Mouse (Mus musculus) layer of hippocampus, adult 9-10 months (tissue): ENCODE results near the gene 1700030K09Rik.

Experiments
- DNase-seq: peaks from one replicate; pipeline ENCODE4 v3.0.0; 2022; ENCODE audit warnings: low spot score

The 1700030K09Rik gene

DNA sequence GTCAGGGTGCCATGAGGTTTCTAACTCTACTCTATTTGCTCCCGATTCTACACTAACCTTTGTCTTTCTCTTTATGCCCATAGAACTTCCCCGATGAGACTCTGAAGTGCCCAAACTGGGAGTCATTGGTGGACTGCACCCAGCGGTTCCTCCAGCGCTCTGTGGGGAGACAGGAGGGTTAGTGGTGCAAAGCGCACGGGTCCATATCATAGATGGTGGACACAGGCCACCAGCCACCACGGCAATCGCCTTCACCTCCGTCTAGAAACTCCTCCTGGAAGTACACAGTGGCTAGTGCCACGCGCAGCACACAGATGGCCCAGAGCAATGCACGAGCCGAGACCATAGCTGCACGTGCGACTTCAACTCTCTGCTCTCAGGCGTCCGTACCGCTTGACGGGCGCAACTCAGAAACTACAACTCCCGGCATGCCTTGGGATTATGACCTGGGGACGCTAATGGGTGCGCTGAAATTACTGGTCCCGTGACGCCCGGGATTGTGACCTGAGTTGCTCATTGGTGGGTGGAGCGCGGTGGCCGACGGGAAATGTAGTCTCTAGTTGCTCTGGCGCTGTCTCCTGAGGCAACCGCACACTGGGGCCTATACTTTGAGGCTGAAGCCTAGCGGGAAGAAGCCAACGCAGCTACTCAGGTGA is at the start of gene 1700030K09Rik, which contains the start of gene Calr3:
Gene 1700030K09Rik, plus strand, starts transcription at position 543 of the 656 bp plus-strand sequence.
Gene Calr3, minus strand, starts transcription at position 533 of the 656 bp plus-strand sequence.
- peak; percentile 99 for DNase-seq

DNA sequence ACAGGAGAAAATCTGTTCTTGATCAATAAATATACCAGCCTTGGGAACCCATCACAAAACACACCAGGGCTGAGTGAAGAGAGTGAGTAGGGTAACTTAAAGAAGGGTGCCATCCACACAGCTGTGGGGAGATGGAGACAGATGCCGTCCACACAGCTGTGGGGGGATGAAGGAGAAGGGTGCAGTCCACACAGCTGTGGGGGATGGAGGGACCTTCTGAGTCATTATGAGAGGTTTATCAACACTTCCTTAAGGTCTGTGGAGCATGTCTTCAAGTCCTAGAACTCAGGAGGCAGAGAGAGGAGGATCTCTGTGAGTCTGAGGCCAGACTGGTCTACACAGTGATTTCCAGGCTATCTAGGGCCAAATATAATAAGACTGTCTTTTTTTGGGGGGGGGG is 42.3 kb upstream of the 1700030K09Rik start:
- no peak for DNase-seq

DNA sequence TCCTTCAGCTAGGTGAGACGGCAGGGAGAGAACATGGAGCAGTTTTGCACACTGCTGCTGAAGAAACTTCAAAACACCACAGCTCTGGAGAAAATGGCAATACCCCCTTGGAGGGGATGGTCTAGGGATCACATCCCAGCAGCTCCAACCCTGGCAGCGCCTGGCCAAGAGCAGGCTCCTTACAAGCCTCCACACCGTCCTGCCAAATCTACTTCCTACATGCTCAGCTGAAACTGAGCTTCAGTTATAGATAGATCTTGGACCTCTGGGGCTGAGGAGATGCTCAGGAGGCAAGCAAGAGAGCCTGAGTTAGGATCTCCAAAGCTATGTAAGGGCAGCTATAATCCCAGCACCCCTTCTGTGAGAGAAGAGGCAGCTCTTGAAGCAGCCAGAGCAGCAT is 40.7 kb upstream of the 1700030K09Rik start:
- DNase-seq, result no peak

DNA sequence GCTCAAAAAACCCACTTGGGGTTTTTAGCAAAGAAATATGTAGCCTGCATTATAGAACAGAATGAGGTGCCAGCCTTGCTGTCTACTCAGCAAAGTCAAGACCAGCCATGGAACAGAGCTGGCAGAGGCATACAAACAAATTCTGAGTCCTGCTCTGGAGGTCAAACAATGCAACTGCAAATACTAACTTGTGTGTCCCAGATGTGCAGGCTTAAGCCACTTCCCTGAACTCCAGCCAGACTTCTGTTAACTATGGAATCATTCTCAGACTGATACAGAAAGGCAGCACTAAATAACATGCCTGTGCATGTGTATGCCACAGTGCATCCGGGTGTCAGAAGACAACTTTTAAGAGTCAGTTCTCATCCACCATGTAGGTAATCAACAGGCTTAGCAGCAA is 35.8 kb upstream of the 1700030K09Rik start:
- DNase-seq, result no peak

DNA sequence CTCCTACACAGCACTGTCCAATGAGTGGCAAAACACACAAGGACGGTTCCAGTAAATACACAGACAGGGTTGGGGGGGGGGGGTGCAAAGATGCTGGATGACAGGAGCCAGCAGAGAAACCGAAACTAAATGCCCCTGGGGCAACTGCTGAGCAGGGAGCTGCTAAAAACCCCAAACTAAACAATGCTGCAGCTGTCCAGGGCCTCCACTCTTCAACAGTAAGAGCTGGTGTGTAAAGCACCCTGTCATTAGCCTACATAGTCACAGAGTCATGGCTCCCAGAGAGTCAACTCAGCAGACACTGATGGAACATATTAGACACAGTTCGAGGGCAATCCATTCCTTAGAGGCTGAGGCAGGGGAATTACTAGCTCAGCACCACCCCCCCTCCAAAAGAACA is 34.2 kb upstream of the 1700030K09Rik start:
- no peak for DNase-seq

DNA sequence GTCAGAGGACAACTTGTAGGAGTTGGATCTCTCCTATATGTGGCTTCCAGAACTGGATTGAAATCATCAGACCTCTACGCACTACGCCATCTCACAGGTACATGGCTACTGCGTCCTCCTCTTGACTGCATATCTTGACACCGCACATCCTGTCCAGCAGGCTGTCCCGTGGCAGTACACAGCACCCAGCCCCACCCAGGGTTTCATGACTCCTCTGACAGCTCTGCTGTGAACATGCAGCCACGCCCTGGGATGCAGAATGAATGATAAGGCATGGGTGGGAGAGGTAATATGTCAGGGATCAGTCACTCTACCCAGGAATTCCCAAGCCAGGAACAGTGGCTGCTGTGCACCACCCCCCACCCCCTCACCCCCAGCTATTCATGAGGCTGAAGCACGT is 29.8 kb upstream of the 1700030K09Rik start:
- no peak for DNase-seq

DNA sequence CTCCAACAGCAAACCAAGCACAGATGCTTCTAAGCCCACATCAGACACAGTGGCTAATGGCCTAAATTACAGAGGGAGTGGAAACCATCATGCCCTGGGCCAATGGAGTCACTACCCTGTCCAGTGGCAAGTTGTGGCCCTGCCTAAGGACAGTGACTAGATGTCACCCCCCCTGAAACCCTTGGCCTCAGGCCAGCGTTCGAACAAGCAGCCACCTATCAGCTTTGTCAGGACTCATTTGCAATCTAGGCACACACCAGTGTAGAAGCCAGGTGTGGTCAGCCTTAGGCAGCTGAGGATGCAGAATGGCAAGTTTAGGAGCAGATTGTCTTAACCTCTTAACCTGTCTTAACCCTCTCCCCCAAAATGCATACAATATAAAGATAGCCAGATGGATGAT is 28.4 kb upstream of the 1700030K09Rik start:
- no peak for DNase-seq

DNA sequence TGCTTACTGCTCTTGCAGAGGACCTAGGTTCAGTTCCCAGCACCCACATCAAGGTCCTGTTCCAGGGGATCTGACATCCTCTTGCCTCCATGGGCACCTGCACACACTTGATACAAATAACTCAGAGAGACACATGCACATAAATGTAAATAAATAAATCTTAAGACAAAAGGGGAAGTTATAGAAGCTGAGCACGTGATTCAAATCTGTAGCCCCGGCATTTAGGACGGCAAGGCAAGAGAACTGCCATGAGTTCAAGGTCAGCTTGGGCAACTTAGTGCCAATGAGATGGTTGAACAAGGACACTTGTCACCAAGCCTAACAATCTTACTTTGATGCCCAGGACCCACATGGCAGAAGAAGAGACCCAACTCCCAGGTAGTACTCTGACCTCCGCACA is 25.6 kb upstream of the 1700030K09Rik start:
- no peak for DNase-seq

DNA sequence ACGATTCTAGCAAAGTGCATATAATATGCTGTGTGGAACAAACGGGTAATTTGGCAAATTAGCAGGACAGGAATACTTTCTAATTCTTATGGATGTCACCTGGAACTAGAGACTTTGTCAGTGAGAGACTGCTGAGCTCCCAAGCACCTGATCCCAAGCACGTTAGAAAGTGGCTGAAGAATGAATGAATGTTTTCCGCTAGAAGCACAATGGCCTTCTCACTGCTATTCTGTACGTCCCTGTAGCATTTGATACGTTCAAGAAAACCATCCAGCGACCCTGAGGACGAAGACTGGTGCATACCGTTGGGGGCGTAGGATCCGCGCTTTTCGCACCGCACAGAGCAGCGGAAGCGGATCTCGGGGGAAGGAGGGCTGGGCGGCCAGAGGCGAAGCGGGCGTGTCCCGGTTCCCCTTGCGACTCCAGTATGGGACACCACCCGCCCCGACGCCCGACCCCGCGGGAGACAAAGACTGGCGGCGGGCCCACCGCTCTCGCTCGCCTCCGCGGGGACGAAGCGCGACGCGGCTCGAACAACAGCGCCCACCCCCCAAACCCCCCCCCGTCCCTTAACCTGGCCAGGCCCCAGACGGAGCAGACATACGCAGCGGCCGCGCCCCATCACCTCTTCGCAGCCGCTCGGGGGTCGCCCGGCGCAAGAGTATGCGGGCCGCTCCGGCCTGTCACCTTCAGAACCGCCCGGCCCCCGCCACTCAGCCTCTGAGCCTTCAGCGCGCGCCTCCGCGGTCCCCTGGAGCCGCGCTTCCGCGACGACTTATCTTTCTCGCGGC is 22.9 kb upstream of the 1700030K09Rik start:
- DNase-seq, result no peak

DNA sequence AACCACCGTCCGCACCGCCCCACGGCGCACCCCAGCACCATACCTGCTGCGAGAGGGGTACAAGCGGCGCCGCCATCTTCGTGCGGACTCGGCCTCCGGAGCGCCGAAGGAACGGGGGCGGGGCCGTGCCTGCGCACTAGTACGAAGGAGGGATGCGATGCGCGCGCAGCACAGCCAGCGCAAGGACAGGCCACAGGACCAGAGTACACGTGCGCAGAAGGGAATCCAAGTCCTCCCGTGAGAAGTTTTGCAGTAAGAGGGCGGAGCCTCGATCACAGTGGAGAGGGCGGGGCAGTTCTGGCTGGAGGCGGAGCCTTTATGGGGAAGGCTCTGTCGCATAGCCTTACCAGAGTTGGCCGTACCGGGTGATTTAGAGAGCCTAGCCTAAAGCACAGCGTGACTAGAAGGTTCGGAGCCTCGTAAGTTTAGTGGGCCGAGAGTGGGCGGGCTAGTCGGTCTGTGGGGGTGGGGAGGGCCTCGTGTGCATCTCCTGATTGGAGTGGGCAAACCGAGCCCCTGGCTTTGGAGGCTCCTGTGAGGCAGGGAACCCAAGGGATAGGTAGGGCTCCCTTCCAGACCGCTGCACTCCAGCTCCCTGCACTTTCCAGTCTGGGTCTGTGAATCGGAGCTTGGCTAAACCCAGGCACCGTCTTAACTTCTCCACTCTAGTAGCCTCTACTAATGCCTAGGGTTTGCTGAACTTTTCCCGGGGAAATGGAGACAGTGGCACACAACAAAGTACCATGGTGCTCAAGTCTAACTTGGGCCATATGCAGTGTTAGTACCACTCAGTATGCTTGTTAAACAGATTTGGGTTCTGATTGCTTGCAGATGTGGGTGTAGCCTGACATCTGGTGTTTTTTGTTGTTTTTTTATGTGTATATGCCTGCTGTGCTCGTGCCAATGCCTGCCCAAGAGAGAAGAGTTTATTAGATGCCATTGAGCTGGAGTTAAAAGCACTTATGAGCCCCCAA is 22.0 kb upstream of the 1700030K09Rik start, which contains the start of gene Eps15l1:
Gene Eps15l1, minus strand, starts transcription at position 99 of the 974 bp plus-strand sequence.
- peak; percentile 98 for DNase-seq

DNA sequence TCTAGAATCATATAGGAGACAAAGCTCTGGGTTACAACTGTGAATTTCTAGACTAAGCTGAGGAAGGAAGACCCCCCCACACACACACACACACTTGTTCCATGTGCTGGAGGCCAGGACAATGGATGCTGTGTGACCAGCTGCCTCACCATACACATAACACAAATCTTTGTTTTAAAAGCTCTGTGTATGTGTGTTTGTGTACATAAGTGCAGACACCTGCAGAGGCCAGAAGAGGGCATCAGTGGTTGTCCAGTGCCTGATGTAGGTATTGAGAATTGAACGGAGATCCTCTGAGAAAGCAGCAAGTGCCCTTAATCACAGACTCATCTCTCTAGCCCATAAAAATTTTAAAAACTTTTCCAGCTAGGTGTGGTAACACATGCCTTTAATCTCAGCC is 20.8 kb upstream of the 1700030K09Rik start:
- no peak for DNase-seq

DNA sequence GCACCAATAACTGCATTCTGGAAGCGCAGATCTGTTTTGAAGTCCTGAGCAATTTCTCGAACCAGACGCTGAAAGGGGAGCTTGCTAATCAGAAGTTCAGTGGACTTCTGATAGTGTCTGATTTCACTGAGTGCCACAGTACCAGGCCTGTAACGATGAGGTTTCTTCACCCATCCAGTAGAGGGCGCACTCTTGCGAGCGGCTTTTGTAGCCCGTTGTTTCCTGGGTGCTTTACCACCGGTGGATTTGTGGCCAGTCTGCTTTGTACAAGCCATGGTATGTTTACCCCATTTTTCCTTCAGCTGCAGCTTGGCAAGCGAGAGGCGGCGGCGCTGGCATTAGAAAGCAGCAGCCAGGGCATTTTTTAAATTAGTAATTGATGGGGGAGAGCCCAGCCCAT is 14.0 kb upstream of the 1700030K09Rik start:
- DNase-seq, result no peak

DNA sequence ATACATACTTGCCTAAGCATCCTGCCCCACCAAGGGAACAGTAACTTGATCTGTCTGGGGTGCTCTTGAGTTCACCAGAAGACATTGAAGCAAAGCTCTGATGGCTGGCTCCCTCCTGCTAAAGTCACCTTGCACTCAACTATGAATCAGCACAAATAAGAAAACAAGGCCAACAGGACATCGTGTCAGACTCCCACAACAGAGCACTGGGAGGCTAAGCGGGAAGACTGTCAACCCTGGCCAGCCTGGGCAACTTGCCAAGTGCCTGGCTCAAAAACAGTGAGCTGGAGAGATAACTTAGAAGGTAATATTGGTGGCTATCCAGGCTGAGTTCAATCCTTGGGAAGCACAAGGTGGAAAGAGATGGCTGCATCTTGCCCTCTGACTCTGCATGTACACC is 8.7 kb upstream of the 1700030K09Rik start:
- DNase-seq, result no peak

DNA sequence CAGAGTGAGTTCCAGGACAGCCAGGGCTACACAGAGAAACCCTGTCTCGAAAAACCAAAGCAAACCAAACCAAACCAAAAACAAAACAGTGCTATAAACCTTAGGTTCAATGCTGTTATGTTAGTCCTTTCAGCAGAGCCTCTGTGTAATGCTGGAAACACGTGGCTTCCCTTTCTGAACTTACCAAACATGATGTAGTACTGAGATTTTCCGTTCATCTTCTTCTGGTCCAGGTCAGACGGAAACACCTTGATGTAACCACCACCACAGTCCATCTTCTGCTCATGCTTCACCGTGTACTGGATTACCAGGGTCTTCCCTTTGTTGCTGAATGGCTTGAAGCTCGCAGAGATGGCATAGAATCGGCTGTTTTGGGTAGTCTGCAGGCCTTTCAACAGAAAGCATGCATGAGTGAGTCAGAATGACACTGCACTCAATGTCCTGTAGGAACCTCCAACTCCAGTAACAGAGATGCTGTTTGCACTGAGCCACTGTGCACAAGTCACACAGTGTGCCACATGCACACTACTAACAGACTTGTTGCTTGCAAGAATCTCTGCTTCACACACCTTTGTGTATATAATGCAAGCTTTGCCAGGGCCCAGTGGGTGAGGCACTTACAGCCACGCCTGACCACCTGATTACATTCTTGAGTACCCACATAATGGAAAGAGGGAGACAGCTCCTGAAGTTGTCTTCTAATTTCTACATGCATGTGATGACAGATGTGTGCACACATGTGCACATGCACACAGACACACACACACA is 5.2 kb upstream of the 1700030K09Rik start:
- no peak for DNase-seq

DNA sequence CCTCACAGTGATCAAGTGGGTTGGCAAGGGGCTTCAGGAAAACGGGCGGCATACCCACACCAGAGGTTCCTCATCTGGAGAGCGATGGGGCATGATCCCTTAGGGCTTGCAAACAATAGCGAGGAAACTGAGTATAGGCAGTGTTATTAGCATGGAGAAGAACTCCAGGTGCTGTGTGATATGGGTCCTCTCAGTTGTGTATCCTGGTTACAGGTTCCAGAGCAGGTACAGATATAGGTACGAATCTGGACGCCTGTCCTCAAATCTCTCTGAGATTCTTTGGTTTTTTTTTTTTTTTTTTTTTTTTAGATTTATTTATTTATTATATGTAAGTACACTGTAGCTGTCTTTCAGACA is 292 bp downstream of the 1700030K09Rik start:
- DNase-seq, result no peak

DNA sequence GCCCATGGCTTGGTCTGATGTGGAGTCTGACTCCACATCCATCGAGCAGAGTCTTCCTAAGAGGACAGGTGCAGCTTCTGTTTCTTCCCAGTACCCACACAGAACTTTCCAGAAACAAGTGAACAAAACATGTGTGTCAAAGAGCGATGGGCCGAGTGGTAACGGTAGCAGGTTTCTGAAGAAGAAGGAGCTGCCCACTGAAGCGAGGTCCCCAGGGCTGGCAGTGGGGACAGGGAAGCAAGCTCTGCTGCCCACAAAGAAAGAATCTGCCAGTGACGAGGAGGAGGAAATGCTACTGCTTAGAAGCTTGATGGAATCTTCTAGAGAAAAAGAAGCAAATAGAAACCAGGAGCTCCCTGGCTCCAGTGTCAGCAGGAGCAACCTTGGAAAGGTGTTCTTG is 1.4 kb downstream of the 1700030K09Rik start:
- DNase-seq, result no peak

DNA sequence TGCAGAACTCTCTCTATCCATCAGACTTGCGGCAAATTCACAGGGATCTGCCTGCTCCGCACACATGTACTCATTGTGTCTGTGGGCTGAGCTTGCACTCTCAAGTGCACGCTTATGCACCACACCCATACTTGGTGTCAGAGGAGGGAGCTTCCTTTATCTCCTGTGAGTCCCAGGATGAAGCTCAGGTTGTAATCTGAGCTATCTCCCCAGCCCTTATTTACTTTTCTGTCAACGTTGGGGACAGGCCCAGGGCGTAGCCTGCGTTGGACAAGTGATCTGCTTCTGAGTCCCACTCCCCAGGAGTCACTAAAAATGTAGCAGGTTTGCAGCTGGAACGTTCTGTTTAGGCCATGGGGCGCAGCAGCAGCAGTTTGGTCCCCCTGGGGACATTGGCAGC is 7.8 kb downstream of the 1700030K09Rik start:
- no peak for DNase-seq

DNA sequence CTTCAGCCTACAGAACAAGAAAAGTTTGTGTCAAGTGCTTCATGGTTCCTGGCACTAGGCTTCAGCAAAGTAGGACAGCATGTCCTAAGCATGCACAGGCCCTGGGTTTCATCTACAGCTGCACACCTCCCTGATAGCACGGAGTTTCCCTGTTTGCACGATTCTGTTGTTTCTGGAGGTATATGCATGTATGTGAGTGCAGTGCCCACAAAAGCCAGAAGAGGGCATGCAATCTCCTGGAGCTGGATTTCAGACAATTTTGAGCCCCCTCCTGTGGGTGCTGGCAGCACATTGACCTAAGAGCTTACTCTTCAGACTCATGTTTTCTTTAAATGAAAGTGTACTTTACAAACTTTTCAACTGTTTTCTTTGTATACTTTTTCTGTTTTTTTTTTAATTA is 10.2 kb downstream of the 1700030K09Rik start:
- no peak for DNase-seq

DNA sequence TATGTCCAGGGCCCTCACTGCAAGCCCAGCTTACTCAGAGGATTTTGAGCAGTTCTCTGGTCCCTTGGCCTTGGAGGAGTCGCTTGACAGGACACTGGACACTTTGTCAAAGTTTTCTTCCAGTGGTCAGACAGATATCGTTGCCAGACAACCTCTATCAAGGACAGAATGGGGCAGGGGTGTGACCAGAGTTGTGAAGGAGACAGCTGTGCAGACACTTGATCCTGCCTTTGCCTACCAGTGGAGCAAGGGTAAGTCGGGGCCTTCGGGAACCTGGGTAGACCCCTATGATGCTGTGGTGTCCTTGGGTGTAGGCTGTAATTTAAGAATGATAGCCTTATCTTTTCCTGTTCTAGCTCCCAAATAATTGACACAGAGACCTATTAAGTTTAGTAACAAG is 11.6 kb downstream of the 1700030K09Rik start:
- no peak for DNase-seq

DNA sequence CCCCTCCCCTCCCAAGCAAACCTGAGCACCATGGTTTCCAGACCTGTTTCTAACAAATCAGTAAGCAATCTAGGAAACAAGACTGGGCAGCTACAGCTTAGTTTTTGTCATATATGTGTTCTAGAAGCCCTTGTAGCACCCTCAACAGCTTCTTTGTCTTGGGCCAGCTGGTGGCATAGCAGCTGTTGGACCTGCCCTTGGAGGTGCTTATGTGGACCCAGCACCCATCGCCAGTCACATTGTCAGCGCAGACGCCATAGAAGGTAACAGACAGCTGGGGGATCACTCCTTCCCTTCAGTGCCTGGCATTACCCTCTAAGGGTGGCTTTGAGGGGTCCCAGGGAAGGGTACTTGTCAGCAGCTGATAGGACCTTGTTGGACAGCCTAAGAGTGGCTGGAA is 14.1 kb downstream of the 1700030K09Rik start:
- DNase-seq, result no peak

DNA sequence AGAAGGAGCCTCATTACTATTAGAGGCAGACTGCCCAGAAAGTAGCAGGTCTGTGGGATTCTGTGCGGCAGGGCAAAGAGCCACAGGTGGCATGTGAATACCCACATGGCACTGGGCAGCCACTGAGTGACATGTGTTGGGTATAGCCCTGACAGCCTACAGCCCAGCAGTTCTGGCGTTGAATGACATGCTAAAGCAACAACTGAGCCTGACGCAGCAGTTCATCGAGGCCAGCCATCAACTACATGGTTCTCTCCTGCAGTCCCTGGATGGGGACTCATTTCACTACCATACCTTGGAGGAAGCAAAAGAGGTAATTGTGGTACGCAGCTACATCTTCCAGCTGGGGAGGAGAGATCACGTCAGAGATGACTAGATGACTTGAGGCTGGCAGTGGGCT is 14.8 kb downstream of the 1700030K09Rik start:
- no peak for DNase-seq
